Mouse (Mus musculus) lung, embryonic 16.5 days (tissue): ENCODE results near the gene Psmd14. TPM values are rescaled to one million over a fixed set of nuclear protein-coding genes. Genes with fewer than 3 reads are reported as not detected.

Experiments
- ATAC-seq: fragments of 200-750 bp; cut with Nextera tagmentation; 2 replicates; pipeline ENCODE4 v1.8.0; 2017; ENCODE audit warnings: low read depth, mild to moderate bottlenecking, moderate library complexity
- H3K27ac ChIP-seq: fragments of 300-500 bp; sonication (generic); 2 replicates; pipeline ENCODE4 v1.5.1; 2014; ENCODE audit warnings: mild to moderate bottlenecking, control low read depth, low read length
- H3K27me3 ChIP-seq: fragments of 300-500 bp; sonication (generic); 2 replicates; pipeline ENCODE4 v1.6.1; 2014; ENCODE audit warnings: low read depth, low read length, mixed read lengths; ENCODE audit not compliant: control insufficient read depth, insufficient read depth
- H3K36me3 ChIP-seq: fragments of 300-500 bp; sonication (generic); 2 replicates; pipeline ENCODE4 v1.6.1; 2014; ENCODE audit warnings: low read length; ENCODE audit not compliant: control insufficient read depth, insufficient read depth
- H3K4me1 ChIP-seq: fragments of 300-500 bp; sonication (generic); replicated peaks from 2 replicates; pipeline ENCODE4 v1.6.1; 2014; ENCODE audit warnings: low read length, mixed read lengths; ENCODE audit not compliant: control insufficient read depth, insufficient read depth
- H3K4me2 ChIP-seq: fragments of 300-500 bp; sonication (generic); 2 replicates; pipeline ENCODE4 v1.6.1; 2014; ENCODE audit warnings: low read depth, low read length, control low read depth
- H3K4me3 ChIP-seq: fragments of 300-500 bp; sonication (generic); 2 replicates; pipeline ENCODE4 v1.5.1; 2014; ENCODE audit warnings: mild to moderate bottlenecking, low read length, control low read depth
- H3K9ac ChIP-seq: fragments of 300-500 bp; sonication (generic); 2 replicates; pipeline ENCODE4 v1.6.1; 2014; ENCODE audit warnings: low read length, control low read depth
- H3K9me3 ChIP-seq: fragments of 300-500 bp; sonication (generic); 2 replicates; pipeline ENCODE4 v1.6.1; 2016; ENCODE audit warnings: low read length; ENCODE audit not compliant: control insufficient read depth
- WGBS: fragments of 180-500 bp; shearing (Covaris S2); extraction: QIAGEN DNeasy Blood & Tissue Kit; methylation state at CpG from one replicate; pipeline ENCODE4 v1.1.7; 2014; 5-methylcytosine and 5-hydroxymethylcytosine counted together
- polyA plus RNA-seq: library from polyadenylated mRNA; unstranded; fragments of >200 nt; fragmentation: Nextera tagmentation; extraction: Ambion mirVana; gene quantifications from 2 replicates; pipeline ENCODE4 v1.2.1, GENCODE M21; 2015

Psmd14 gene
- polyA plus RNA-seq, 1 experiment from 2014 or later = 157 TPM

DNA sequence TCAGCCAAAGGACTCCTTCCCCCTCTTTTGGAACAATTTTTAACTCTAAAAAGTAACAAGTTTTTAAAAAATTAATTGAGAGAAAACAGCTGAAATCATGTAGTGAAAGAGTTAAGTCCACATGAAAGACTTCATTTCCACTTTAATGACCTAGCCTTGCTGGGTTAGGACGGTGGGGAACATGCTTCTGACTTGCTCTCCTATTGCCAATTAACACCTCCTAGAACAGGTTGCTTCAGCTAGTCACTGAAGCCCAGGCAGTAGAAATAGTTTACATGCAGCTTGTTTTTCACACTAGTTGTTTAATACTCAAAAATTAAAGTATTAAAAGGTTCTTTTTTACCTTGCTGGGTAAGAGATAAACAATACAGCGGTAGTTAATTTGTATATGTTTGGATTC is 39.8 kb downstream of the Psmd14 start:
- Histone ChIP-seq H3K9ac (no peak overlapping the region), H3K36me3 (no peaks in the 10 kb centered on the region), H3K27ac (no peak overlapping the region), H3K4me2 (no peak overlapping the region), H3K27me3 (no peaks in the 10 kb centered on the region), H3K4me1 (no peaks in the 10 kb centered on the region), H3K9me3 (no peaks in the 10 kb centered on the region), H3K4me3 (no peak overlapping the region)
- WGBS = 45% methylated on average over 2 of the region's 2 CpGs
- ATAC-seq = no peak

DNA sequence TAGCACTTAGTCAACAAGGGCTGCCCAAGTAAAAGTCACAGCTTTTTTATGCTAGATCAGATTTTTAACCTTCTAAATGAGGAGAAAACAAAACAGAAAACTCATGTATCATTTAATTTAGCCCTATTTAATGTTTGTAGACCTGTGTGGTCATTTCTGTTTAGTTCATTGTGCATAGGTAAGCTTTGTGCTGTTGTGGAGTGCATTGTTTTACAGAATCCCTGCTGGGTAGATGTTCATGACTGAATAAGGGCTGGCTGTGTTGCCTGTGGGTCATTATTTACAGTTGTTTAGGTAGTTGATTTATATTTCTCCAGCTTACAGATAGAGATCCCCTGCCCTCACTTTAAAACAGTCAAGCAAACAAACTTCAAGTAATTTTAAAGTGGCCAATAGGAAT is 40.9 kb downstream of the Psmd14 start:
- Histone ChIP-seq H3K27ac (no peak overlapping the region), H3K9ac (no peak overlapping the region), H3K9me3 (no peaks in the 10 kb centered on the region), H3K4me3 (no peak overlapping the region), H3K4me1 (no peaks in the 10 kb centered on the region), H3K27me3 (no peaks in the 10 kb centered on the region), H3K36me3 (no peaks in the 10 kb centered on the region), H3K4me2 (no peak overlapping the region)
- ATAC-seq = no peak

GRCm38 (mm10) chr2:61754989-61755388 is 43.5 kb downstream of the Psmd14 start:
- H3K4me2 ChIP-seq = no peak overlapping the region
- H3K4me3 ChIP-seq = no peak overlapping the region
- no peaks in the 10 kb centered on the region for H3K36me3 ChIP-seq
- ATAC-seq = no peak
- H3K9me3 ChIP-seq = no peaks in the 10 kb centered on the region
- no peaks in the 10 kb centered on the region for H3K4me1 ChIP-seq
- no peak overlapping the region for H3K9ac ChIP-seq
- H3K27ac ChIP-seq = no peak overlapping the region
- no peaks in the 10 kb centered on the region for H3K27me3 ChIP-seq

DNA sequence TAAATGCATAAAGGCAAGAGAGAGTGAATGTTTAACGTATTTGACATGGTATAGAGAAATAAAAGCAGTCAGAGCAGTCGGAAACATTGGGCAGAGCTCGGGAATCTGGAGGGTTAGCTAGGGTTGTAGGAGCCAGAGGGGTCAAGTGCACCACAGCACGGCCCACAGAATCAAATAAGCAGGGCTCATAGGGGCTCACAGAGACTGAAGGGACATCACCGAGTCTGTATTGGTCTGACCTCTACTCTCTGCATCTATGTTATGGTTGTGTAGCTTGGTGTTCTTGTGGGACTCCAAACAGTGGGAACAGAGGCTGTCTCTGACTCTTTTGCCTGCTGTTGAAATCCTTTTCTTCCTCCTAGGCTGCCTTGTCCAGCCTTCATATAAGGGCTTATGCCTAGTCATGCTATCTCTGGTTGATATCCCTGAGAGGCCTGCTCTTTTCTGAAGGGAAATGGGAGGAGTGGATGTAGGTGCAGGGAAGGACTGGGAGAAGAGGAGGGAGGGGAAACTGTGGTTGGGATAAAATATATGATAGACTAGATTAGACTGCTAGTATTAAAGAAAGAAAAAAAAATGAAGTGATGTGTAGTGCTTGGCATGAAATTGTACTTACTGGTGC is 47.9 kb downstream of the Psmd14 start:
- Histone ChIP-seq H3K36me3 (no peaks in the 10 kb centered on the region), H3K9ac (no peak overlapping the region), H3K27ac (no peak overlapping the region), H3K4me2 (no peak overlapping the region), H3K9me3 (no peaks in the 10 kb centered on the region), H3K27me3 (no peaks in the 10 kb centered on the region), H3K4me1 (no peaks in the 10 kb centered on the region), H3K4me3 (no peak overlapping the region)
- 67% methylated on average over 5 of the region's 5 CpGs for WGBS
- no peak for ATAC-seq

DNA sequence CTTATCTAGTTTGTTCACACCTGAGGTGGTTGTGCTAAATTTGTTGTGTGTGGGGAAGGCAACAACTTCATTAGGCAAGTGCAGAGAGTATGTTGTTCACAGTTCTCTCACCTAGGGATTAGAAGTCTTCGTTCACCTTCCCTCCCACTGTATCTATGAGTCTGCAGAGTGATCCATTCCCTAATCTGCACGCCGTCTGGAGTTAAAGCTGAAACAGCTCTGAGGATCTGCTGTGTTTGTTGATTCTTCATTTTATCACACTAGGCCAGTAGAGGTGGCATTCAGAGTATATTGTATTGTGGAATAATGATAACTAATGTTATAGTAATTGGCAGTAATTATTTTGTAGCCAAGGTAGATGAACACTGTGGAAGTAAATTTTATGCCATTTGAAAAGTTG is 48.5 kb downstream of the Psmd14 start:
- 82% methylated on average over 3 of the region's 3 CpGs for WGBS

DNA sequence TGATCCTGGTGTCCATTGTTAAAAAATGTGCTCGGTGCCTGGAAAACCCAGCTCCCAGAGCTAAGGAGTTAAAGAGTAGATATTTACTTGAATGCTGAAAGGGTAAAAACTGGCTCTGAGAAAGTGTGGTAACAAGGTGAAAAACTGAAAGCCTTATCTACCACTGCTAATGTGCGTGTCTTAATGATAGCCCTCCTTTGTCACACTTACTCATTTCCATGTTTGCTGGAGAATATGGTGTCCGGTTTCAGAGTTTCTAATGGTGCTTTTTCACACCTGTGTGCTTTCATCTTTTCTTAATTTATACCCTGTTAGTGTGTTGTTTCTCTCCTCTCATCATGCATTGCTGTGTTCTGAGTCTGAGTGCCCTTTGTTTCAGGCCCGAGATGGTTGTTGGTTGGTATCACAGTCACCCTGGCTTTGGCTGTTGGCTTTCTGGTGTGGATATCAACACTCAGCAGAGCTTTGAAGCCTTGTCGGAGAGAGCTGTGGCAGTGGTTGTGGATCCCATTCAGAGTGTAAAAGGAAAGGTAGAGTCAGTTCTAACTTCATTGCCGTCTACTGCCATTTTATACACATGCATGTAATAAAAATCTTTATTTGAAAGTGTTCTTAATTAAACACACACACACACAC is 53.1 kb downstream of the Psmd14 start:
- Histone ChIP-seq H3K27ac (no peak overlapping the region), H3K9me3 (no peaks in the 10 kb centered on the region), H3K4me1 (no peaks in the 10 kb centered on the region), H3K4me3 (no peak overlapping the region), H3K36me3 (no peaks in the 10 kb centered on the region), H3K27me3 (no peaks in the 10 kb centered on the region), H3K4me2 (no peak overlapping the region), H3K9ac (no peak overlapping the region)
- 80% methylated on average over 6 of the region's 6 CpGs for WGBS
- no peak for ATAC-seq

More for the DNA sequence above, 48.5 kb downstream of the Psmd14 start:
- ATAC-seq = no peak
- Histone ChIP-seq H3K27ac (no peak overlapping the region), H3K4me1 (no peaks in the 10 kb centered on the region), H3K9me3 (no peaks in the 10 kb centered on the region), H3K4me3 (no peak overlapping the region), H3K27me3 (no peaks in the 10 kb centered on the region), H3K9ac (no peak overlapping the region), H3K4me2 (no peak overlapping the region), H3K36me3 (no peaks in the 10 kb centered on the region)

DNA sequence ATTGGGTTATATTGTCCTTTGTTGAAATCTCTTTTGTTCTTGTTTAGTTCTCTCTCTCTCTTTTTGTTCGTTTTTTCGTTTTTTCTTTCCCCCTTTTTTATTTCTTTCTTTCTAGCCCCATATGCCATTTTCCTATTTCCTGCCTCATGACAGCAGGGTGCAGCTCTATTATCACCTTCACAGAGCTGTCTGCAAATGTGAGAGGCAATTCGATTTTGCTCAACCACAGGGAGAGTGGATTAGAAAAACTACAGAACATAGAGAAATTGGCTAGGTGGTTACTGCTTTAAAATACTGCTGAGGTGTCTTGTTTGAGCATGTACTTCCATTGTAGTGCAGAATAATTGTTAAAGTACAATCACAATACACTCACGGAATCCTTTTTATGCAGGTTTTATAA is 54.0 kb downstream of the Psmd14 start:
- no peaks in the 10 kb centered on the region for H3K9me3 ChIP-seq
- WGBS = 77% methylated on average over 4 of the region's 4 CpGs
- no peak for ATAC-seq

DNA sequence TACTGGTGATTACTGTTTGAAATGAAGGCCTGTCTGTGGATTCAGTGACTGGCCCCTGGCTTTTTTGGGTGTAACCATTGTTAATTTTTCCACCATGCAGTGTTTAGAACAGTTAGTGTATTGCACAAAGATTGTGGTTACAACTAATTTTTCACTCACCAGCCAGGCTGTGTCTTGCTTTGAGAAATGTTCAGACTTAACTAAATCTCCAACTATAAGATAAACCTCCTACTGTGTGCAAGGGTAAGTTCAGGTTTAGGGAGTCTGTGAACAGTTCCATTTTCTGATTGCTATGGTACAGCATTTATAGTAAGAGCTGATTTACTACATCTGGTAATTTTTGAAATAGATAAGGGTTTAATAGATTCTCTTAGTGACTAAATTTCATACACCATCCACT is 69.3 kb downstream of the Psmd14 start:
- Histone ChIP-seq H3K9ac (no peak overlapping the region), H3K4me2 (no peak overlapping the region), H3K36me3 (no peaks in the 10 kb centered on the region; the same call in 1 of the 2 replicates), H3K27ac (no peak overlapping the region), H3K9me3 (no peaks in the 10 kb centered on the region), H3K4me3 (no peak overlapping the region), H3K4me1 (no peaks in the 10 kb centered on the region), H3K27me3 (no peaks in the 10 kb centered on the region)
- ATAC-seq = no peak

More for the DNA sequence above, 54.0 kb downstream of the Psmd14 start:
- Histone ChIP-seq H3K4me3 (no peak overlapping the region), H3K4me1 (no peaks in the 10 kb centered on the region), H3K9ac (no peak overlapping the region), H3K4me2 (no peak overlapping the region), H3K27ac (no peak overlapping the region), H3K36me3 (no peaks in the 10 kb centered on the region), H3K27me3 (no peaks in the 10 kb centered on the region)

GRCm38 (mm10) chr2:61794960-61795359 is 83.5 kb downstream of the Psmd14 start:
- Histone ChIP-seq H3K9me3 (no peaks in the 10 kb centered on the region), H3K4me3 (no peak overlapping the region), H3K27me3 (no peaks in the 10 kb centered on the region), H3K27ac (no peak overlapping the region), H3K36me3 (no peaks in the 10 kb centered on the region), H3K4me2 (no peak overlapping the region), H3K9ac (no peak overlapping the region), H3K4me1 (no peaks in the 10 kb centered on the region)
- ATAC-seq = no peak
- WGBS = 61% methylated on average over 5 of the region's 5 CpGs
